Mouse (Mus musculus) retina, postnatal 1 day (tissue): ENCODE results near the gene Mark3.
"Not testable (repeated sequence)": the region's sequence is repeated elsewhere in the genome, so short reads cannot be mapped to it uniquely, and the experiment has no call there.

ENCODE experiments used
- DNase-seq: peaks from one replicate; pipeline ENCODE4 v3.0.0-alpha.2; 2012

Gene Mark3

DNA sequence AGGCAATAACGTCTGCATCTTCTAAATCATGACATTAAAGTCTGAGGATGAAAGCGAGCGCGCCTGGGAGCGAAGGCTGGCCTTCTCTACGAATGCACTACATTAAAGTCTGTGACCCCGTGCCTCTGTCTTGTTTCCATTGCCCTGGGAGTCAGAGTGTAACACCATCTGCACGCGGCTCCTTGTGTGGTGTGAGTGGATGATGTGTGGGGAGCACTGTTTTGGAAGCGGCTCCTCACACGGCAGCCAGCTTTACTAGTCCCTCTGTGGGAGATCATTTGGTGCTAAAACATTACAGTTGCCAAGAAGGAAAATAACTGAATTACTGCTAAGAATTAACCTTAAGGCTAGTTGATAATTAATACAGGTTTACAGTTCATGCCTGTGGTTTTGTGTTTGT, 81.4 kb downstream of the Mark3 start:
- DNase-seq = no peak

- no peak for DNase-seq
Measured at GRCm38 (mm10) chr12:111659331-111659730, 85.0 kb downstream of the Mark3 start.

DNA sequence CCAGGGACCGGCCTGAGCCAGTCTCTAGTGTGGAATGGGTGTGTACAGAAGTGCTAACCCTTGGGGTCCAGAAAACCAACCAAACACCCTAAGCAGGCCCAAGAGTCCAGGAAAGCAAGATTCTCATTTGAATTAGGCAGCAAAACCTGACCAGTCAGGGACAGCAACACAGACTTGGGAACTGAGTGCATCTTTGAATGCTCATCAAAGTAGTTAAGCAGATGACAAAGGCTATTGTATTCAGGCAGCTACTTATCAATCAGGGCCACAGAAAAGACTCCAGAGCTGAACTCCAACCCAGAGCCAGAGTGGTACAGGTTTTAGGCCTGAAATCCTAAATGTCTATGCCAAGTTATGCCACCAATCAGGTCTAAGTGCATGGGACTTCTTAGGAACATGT, 86.3 kb downstream of the Mark3 start:
- DNase-seq = no peak

GRCm38 (mm10) chr12:111661554-111661953, 87.2 kb downstream of the Mark3 start:
- not testable (repeated sequence) for DNase-seq

GRCm38 (mm10) chr12:111663228-111664143, 89.2 kb downstream of the Mark3 start:
- no peak for DNase-seq

- DNase-seq = peak; percentile 82
Measured at GRCm38 (mm10) chr12:111664144-111664634, 89.9 kb downstream of the Mark3 start.

DNA sequence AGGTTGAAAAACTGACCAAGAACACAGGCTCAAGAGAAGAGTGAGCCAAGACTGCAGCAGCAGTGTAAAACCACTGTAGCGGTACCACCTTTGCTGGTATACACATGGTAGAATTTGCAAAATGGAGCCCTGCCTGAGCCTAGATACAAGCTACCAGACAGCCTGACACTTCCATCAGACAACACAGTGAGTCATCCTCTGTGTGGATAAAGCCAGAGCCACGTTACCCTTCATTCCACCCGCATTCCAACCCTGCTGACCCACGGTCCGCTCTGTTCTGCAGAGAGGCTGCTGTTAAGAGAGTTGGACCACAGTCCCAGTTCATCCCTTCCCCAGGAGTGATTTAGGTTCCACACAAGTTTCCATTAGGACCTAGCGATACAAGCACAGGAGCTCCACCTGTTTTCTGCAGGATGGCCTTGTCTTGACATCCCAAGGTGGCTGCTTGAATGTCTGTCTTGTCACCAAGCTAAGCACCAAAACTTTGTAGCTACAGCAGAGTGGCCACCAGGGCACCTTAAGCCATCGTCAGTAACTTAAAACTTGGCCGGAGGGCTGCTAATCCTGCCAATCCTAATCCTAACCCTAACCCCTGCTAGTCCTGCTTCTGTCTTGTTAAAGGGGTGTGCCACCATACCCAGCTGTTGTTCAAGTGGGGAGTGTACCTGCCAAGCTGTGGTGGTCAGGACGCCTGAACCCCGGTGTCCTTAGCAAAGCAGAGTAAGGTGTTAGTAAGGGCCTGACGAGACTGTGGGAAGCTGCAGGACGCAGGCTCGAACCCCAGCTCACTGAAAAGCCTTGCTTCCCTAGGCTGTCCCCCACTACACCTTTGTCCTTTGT, 90.9 kb downstream of the Mark3 start:
- DNase-seq = peak; percentile 19

DNA sequence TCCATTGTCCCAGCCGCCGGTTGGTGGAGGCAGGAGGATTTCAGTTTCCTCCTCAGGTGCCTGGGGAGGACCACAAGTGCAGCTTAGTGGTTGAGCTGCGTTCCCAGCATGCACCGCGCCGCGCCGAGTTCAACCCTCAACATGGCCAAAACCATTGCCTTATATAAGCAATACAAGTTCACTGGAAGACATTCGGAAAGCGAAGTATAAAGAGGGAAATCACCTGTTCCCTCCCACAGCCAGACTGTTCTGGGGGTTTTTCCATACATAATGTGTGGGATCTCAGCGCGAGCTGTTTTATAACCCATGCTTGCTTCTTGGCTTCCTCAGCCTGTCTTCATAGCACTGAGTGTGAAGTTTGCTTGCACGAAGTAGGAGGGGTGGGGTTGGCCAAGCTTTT, 92.1 kb downstream of the Mark3 start:
- DNase-seq = peak; percentile 3

DNA sequence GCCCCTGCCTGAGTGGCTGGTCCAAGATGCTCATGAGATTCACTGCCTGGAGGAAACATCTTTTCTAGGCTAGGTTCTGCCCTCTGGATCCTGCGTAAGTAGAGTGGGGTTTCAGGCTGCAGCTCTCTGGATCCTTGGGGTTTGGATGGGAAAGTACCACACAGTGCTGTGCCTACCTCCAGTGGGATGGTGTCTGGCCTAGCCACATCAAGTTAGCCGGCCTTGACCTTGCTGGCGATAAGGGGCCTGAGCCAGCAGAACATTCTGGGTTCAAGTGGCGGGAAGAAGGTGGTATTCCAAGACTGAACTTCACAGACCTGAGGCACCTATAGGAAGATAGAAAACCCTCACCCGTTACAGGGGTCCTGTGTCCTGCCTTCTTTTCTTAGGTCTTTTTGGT, 93.1 kb downstream of the Mark3 start:
- DNase-seq = peak; percentile 21

DNA sequence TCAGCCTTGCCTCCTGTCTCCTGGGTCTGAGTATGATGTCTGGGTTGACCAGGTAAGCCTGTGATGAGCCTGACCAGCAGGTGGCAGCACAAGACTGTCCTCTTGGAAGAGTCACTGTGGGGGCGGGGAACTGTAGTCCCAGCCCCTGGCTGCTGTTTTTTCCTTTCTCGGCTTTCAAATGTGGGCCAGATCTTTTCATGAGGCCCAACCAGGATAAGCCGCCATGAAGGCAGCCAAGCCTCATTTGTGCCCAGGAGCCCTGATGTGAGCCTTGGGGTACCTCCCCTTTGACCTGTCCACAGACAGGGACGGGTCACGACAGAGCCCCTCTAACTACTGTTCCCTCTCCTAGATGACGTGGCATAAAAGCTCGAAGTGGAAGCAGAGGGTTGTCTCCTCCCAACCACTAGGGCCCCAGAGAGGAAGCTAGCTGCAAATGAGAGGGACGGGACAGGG, 94.2 kb downstream of the Mark3 start:
- DNase-seq = peak; percentile 95

DNA sequence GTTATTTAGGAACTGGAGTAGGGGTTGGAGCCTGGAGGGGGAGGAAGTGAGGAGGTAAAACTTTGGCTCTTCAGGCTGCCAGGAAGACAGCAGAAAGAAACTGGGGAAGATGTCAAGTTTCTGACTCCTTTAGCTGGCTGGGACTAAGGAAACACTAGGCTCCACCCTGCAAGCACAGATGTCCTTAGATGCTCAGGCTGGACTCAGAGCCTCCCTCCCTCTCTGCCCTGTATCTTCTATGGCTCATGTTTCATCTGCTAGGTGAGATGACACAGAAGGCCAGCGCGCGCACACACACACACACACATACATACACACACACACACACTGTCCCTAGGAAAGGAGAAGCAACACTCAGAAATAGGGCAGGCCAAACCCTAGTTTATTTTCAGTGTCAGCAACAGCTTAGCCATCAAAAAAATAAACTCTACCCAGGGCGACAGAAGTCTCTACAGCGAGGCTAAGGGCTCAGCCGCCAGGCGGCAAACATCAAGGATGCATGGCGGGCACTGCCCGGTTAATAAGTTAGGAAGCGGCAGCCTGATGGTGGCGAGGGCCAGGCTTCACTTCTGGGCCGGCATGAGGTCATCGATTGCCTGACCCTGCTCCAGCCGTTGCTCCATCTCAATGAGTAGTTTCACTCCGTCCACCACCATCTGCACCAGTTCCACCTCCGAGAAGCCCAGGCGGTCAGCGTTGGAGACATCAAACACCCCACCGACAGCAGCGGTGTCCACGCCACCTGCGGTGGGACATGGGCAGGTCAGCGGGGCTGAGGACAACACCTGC, 94.9 kb downstream of the Mark3 start:
- DNase-seq = peak; percentile 52

- peak; percentile 16 for DNase-seq
Measured at GRCm38 (mm10) chr12:111669961-111670360, 95.6 kb downstream of the Mark3 start.

- DNase-seq = peak; percentile 57
Measured at GRCm38 (mm10) chr12:111670371-111670971, 96.1 kb downstream of the Mark3 start.

GRCm38 (mm10) chr12:111670976-111671375, 96.7 kb downstream of the Mark3 start:
- DNase-seq = peak; percentile 51

- DNase-seq = peak; percentile 81
Measured at GRCm38 (mm10) chr12:111671431-111671902, 97.1 kb downstream of the Mark3 start.

- peak; percentile 98 for DNase-seq
Measured at GRCm38 (mm10) chr12:111672176-111672575, 97.9 kb downstream of the Mark3 start, which contains the start of gene Ckb. Ckb (minus strand) TSS chr12:111672338.

DNA sequence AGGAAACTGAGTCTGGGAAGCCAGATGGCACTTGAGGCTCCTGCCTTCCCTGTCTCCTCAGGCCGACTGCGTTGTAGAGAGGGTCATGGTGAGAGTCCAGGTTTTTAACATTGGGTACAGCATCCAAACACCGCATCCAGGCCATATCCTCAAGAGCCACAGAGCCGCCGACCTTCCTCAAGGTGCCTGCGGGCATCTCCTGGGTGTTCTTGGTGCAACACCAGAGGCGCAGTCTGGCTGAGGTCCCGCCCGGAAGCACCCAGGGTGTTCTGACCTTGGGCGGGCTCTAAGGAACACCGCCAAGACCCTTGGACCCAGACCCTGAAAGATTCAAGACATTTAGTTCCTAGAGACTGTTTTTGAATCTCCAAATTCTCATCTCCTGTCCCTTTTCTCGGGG, 98.3 kb downstream of the Mark3 start:
- no peak for DNase-seq

DNA sequence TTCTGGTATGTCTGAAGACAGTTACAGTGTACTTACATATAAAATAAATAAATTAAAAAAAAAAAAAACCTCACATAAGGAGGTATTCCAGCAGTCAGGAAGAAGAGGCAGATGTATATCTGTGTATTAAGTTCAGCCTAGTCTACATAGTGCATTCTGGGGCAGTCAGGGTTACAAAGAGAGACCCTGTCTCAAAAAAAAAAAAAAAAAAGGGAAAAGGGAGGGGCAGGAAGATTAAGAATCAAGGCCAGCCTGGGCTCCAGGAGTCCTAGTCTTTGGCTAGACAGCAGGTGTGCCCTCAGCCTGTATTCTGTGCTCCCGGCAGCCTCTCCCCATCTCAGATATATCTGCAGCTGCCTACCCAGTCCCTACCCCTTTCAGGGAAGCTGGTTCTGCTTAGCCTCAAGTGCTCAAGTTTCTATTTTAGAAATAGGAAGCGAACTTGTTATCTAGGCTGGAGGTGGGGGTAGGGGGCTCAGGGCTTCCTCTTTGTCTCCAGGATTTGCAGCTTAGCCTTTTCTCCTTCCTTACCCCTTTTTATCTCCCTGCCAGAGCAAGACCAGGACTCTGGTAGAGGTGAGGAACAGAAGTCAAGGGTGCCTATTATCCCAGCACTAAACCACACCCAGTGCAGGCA, 100.6 kb downstream of the Mark3 start:
- DNase-seq = no peak

- no peak for DNase-seq
Measured at GRCm38 (mm10) chr12:111675797-111676580, 101.7 kb downstream of the Mark3 start.

DNA sequence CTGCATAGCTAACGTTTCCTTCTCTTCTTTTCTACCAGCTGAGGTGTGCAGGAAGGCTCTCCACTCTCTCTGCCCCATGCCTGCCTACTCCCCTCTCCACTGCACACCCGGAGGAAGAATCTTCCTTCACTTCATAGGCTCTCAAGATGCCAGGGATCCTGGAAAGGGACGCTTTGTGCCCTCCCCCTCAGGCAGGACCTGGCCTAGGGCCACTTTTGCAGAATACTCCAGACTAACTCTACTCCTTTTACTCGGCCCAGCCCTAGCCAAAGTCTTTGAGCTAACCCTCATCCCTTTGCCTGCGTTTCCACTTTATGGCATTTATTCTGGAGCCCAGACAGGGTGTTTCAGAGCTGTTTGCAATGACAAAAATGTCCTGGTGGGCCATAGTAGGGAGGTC, 103.1 kb downstream of the Mark3 start:
- DNase-seq = no peak
